Mouse (Mus musculus) limb, embryonic 10.5 days (tissue): ENCODE measurements around the gene Ppp6c. TPM values are rescaled to one million over a fixed set of nuclear protein-coding genes. Genes with fewer than 3 reads are reported as not detected.

Experiments used
- DNase-seq: peaks from one replicate; pipeline ENCODE4 v3.0.0-alpha.2; 2017; ENCODE audit warnings: low spot score
- H3K27ac ChIP-seq: fragments of 300-500 bp; sonication (generic); 2 replicates; pipeline ENCODE4 v1.5.1; 2016; ENCODE audit warnings: mild to moderate bottlenecking
- H3K27me3 ChIP-seq: fragments of 300-500 bp; sonication (generic); 2 replicates; pipeline ENCODE4 v1.6.1; 2016; ENCODE audit warnings: low read depth, mild to moderate bottlenecking; ENCODE audit not compliant: poor library complexity, severe bottlenecking
- H3K36me3 ChIP-seq: fragments of 300-500 bp; sonication (generic); 2 replicates; pipeline ENCODE4 v1.6.1; 2016; ENCODE audit warnings: mild to moderate bottlenecking, moderate library complexity
- H3K4me1 ChIP-seq: fragments of 300-500 bp; sonication (generic); 2 replicates; pipeline ENCODE4 v1.6.1; 2016
- H3K4me3 ChIP-seq: fragments of 300-500 bp; sonication (generic); 2 replicates; pipeline ENCODE4 v1.5.1; 2016; ENCODE audit warnings: mild to moderate bottlenecking, moderate library complexity
- H3K9me3 ChIP-seq: fragments of 300-500 bp; sonication (generic); replicated peaks from 2 replicates; pipeline ENCODE4 v1.6.1; 2016; ENCODE audit warnings: mild to moderate bottlenecking
- WGBS: fragments of 180-500 bp; shearing (Covaris S2); methylation state at CpG from one replicate; pipeline ENCODE4 v1.1.7; 2016; 5-methylcytosine and 5-hydroxymethylcytosine counted together
- polyA plus RNA-seq: library from polyadenylated mRNA; unstranded; fragments of >200 nt; fragmentation: Nextera tagmentation; extraction: Ambion mirVana; gene quantifications from 2 replicates; pipeline ENCODE4 v1.2.1, GENCODE M21; 2016

Gene Ppp6c
- polyA plus RNA-seq, 1 experiment from 2014 or later, result 70.7 TPM

GRCm38 (mm10) chr2:39190561-39191056 is 35.6 kb downstream of the Ppp6c start, which contains the start of gene Scai:
Gene Scai, minus strand, starts transcription at chr2:39190734.
- no peaks in the 10 kb centered on the region for H3K27me3 ChIP-seq
- H3K27ac ChIP-seq, result peak within 1 kb of the TSS; percentile 97
- H3K4me1 ChIP-seq, result peaks cover 15% of the 10 kb centered on the region
- no peaks in the 10 kb centered on the region for H3K9me3 ChIP-seq
- H3K4me3 ChIP-seq, result peak within 1 kb of the TSS; percentile 98
- peak; percentile 93 for DNase-seq
- peaks cover 22% of the 10 kb centered on the region for H3K36me3 ChIP-seq
- WGBS, result under 1% methylated on average over 41 of the region's 41 CpGs

GRCm38 (mm10) chr2:39189961-39190560 is 36.2 kb downstream of the Ppp6c start:
- no peak for DNase-seq
- under 1% methylated on average over 37 of the region's 39 CpGs for WGBS

GRCm38 (mm10) chr2:39185942-39186341 is 40.3 kb downstream of the Ppp6c start:
- Histone ChIP-seq H3K9me3 (no peaks in the 10 kb centered on the region), H3K27ac (no peak overlapping the region), H3K4me3 (no peak overlapping the region), H3K27me3 (no peaks in the 10 kb centered on the region), H3K36me3 (peaks cover 56% of the 10 kb centered on the region), H3K4me1 (peaks cover 15% of the 10 kb centered on the region)
- no peak for DNase-seq
- 75% methylated on average over 3 of the region's 3 CpGs for WGBS

More at GRCm38 (mm10) chr2:39189961-39190560, 36.2 kb downstream of the Ppp6c start:
- Histone ChIP-seq H3K27ac (peak overlapping the region; percentile 97), H3K27me3 (no peaks in the 10 kb centered on the region), H3K9me3 (no peaks in the 10 kb centered on the region), H3K4me3 (peak overlapping the region; percentile 98), H3K4me1 (peaks cover 15% of the 10 kb centered on the region), H3K36me3 (peaks cover 23% of the 10 kb centered on the region)

- DNase-seq, result no peak
- 95% methylated on average over 2 of the region's 2 CpGs for WGBS
- Histone ChIP-seq H3K36me3 (peaks cover 69% of the 10 kb centered on the region), H3K27ac (no peak overlapping the region), H3K27me3 (no peaks in the 10 kb centered on the region), H3K9me3 (no peaks in the 10 kb centered on the region), H3K4me1 (peaks cover 1% of the 10 kb centered on the region), H3K4me3 (no peak overlapping the region)
These were observed 42.7 kb downstream of the Ppp6c start for GRCm38 (mm10) chr2:39183587-39183986.

GRCm38 (mm10) chr2:39160996-39161395 is 65.3 kb downstream of the Ppp6c start:
- no peaks in the 10 kb centered on the region for H3K27me3 ChIP-seq
- H3K4me1 ChIP-seq, result no peaks in the 10 kb centered on the region
- H3K4me3 ChIP-seq, result no peak overlapping the region
- H3K9me3 ChIP-seq, result no peaks in the 10 kb centered on the region
- peaks cover 22% of the 10 kb centered on the region for H3K36me3 ChIP-seq
- H3K27ac ChIP-seq, result no peak overlapping the region
- WGBS, result 80% methylated on average over 1 of the region's 1 CpGs
- DNase-seq, result no peak

GRCm38 (mm10) chr2:39157916-39158315 is 68.3 kb downstream of the Ppp6c start:
- H3K4me1 ChIP-seq, result no peaks in the 10 kb centered on the region

GRCm38 (mm10) chr2:39156821-39157220 is 69.4 kb downstream of the Ppp6c start:
- Histone ChIP-seq H3K27me3 (no peaks in the 10 kb centered on the region), H3K36me3 (peaks cover 28% of the 10 kb centered on the region), H3K4me1 (no peaks in the 10 kb centered on the region), H3K4me3 (no peak overlapping the region), H3K27ac (no peak overlapping the region), H3K9me3 (no peaks in the 10 kb centered on the region)
- 98% methylated on average over 1 of the region's 1 CpGs for WGBS
- DNase-seq, result no peak

More at GRCm38 (mm10) chr2:39157916-39158315, 68.3 kb downstream of the Ppp6c start:
- Histone ChIP-seq H3K36me3 (peaks cover 29% of the 10 kb centered on the region), H3K9me3 (no peaks in the 10 kb centered on the region), H3K27me3 (no peaks in the 10 kb centered on the region), H3K4me3 (no peak overlapping the region), H3K27ac (no peak overlapping the region)
- DNase-seq, result no peak
- WGBS, result 98% methylated on average over 1 of the region's 1 CpGs

GRCm38 (mm10) chr2:39150943-39151342 is 75.3 kb downstream of the Ppp6c start:
- Histone ChIP-seq H3K9me3 (no peaks in the 10 kb centered on the region), H3K27ac (no peak overlapping the region), H3K4me1 (no peaks in the 10 kb centered on the region), H3K4me3 (no peak overlapping the region), H3K36me3 (peaks cover 22% of the 10 kb centered on the region), H3K27me3 (no peaks in the 10 kb centered on the region)
- DNase-seq, result no peak
- 79% methylated on average over 2 of the region's 2 CpGs for WGBS

- Histone ChIP-seq H3K9me3 (no peaks in the 10 kb centered on the region), H3K4me3 (no peak overlapping the region), H3K27ac (no peak overlapping the region), H3K27me3 (no peaks in the 10 kb centered on the region), H3K4me1 (no peaks in the 10 kb centered on the region), H3K36me3 (peaks cover 14% of the 10 kb centered on the region)
- DNase-seq, result no peak
- WGBS, result 47% methylated on average over 2 of the region's 2 CpGs
These were observed 78.2 kb downstream of the Ppp6c start for GRCm38 (mm10) chr2:39148075-39148474.

- Histone ChIP-seq H3K27me3 (no peaks in the 10 kb centered on the region), H3K27ac (no peak overlapping the region), H3K36me3 (peaks cover 13% of the 10 kb centered on the region), H3K4me3 (no peak overlapping the region), H3K4me1 (no peaks in the 10 kb centered on the region), H3K9me3 (no peaks in the 10 kb centered on the region)
- DNase-seq, result no peak
- 93% methylated on average over 1 of the region's 1 CpGs for WGBS
These were observed 79.8 kb downstream of the Ppp6c start for GRCm38 (mm10) chr2:39146469-39146868.

Other genes with a start within 250 kb of the Ppp6c start
- 1.3 and 1.6 TPM in 2 replicates for gene Wdr38, start 229.0 kb downstream of the Ppp6c start, polyA plus RNA-seq
- 116 and 129 TPM in 2 replicates for gene Arpc5l, start 221.1 kb downstream of the Ppp6c start, polyA plus RNA-seq
- 939 and 1,103 TPM in 2 replicates for gene Rpl35, start 220.8 kb downstream of the Ppp6c start, polyA plus RNA-seq
- 21.0 and 22.0 TPM in 2 replicates for gene Golga1, start 160.9 kb downstream of the Ppp6c start, polyA plus RNA-seq
- gene Scai, start 35.7 kb downstream of the Ppp6c start, polyA plus RNA-seq, result 11.0 and 14.3 TPM in 2 replicates